Mouse (Mus musculus) thymus, adult 18-20 months (tissue): ENCODE results near the gene Pnpla1.
A peak's percentile ranks its signal among the peaks of the same experiment; 100 is the strongest.

Experiments
- DNase-seq, 2 experiments: peaks; one replicate each; pipeline ENCODE4 v3.0.0; 2022; ENCODE audit warnings: mixed read lengths in 2 of 2

Pnpla1 gene

GRCm38 (mm10) chr17:28926866-28927635, 68.8 kb downstream of the Pnpla1 start:
- DNase-seq = peak; percentile 24 to 32

- DNase-seq = no peak
Observed at GRCm38 (mm10) chr17:28928004-28928403, 69.8 kb downstream of the Pnpla1 start.

- DNase-seq = no peak
Observed at GRCm38 (mm10) chr17:28929369-28929768, 71.2 kb downstream of the Pnpla1 start.

GRCm38 (mm10) chr17:28930392-28931074, 72.3 kb downstream of the Pnpla1 start:
- no peak for DNase-seq

GRCm38 (mm10) chr17:28931436-28932211, 73.4 kb downstream of the Pnpla1 start:
- no peak for DNase-seq

GRCm38 (mm10) chr17:28932274-28932673, 74.1 kb downstream of the Pnpla1 start:
- no peak for DNase-seq

GRCm38 (mm10) chr17:28934120-28934916, 76.1 kb downstream of the Pnpla1 start:
- DNase-seq = no peak

GRCm38 (mm10) chr17:28936133-28936532, 77.9 kb downstream of the Pnpla1 start:
- DNase-seq = no peak

GRCm38 (mm10) chr17:28936622-28937345, 78.6 kb downstream of the Pnpla1 start:
- DNase-seq = peak in 1 of 2 experiments; percentile 21
